Comparison of ENCODE assay signal across 7 mouse cellular contexts in genomic region chr7:137318924-137319885, GRCm38 (mm10). TPM values are rescaled to one million over a fixed set of nuclear protein-coding genes. Genes with fewer than 3 reads are reported as not detected.
A peak's percentile ranks its signal among the peaks of the same experiment; 100 is the strongest.
DNase-seq lines count a peak whose midpoint lies in the region; ATAC-seq and TF ChIP-seq lines count a peak whose summit lies in the region.

No protein-coding gene starts in this region.

- 3% methylated on average over 48 of the region's 48 CpGs for WGBS in liver, adult 2 months
- 2% methylated on average over 48 of the region's 48 CpGs for WGBS in liver, embryonic 12.5 days (ENCODE audit: insufficient replicate concordance)
- 1% methylated on average over 48 of the region's 48 CpGs for WGBS in heart, embryonic 15.5 days
- WGBS in limb, embryonic 13.5 days, result under 1% methylated on average over 48 of the region's 48 CpGs

- H3K9ac ChIP-seq in liver, adult 2 months (ENCODE audit: low read depth, low read length), result no peak overlapping the region
- no peak overlapping the region for H3K9ac ChIP-seq in liver, embryonic 12.5 days
- H3K9ac ChIP-seq in heart, embryonic 15.5 days, result no peak overlapping the region
- peak overlapping the region; percentile 99 for H3K9ac ChIP-seq in limb, embryonic 13.5 days

- peak; percentile 62 for TF ChIP-seq CTCF in liver, adult 2 months (IDR thresholded peaks at IDR 0.05; ENCODE audit: low read depth, low read length)

- H3K9me3 ChIP-seq in liver, embryonic 12.5 days (replicated peaks), result no peaks in the 10 kb centered on the region
- no peaks in the 10 kb centered on the region for H3K9me3 ChIP-seq in heart, embryonic 15.5 days (replicated peaks)
- no peaks in the 10 kb centered on the region for H3K9me3 ChIP-seq in limb, embryonic 13.5 days

- DNase-seq in liver, adult 2 months (ENCODE audit: extremely low read depth, low read depth, low spot score), result no peak
- peak; percentile 87 for DNase-seq in embryo, embryonic 10 days (ENCODE audit: low spot score)
- DNase-seq in retina, embryonic 14.5 days (ENCODE audit: low spot score), result peak; percentile 81
- DNase-seq in frontal cortex, adult 2 months (ENCODE audit: extremely low spot score in 1 of 2, low spot score in 1 of 2), result no peak

- H3K79me2 ChIP-seq in liver, adult 2 months (ENCODE audit: control insufficient read depth, insufficient read depth, low read length), result no peaks in the 10 kb centered on the region

- peaks cover 47% of the 10 kb centered on the region for H3K27me3 ChIP-seq in liver, adult 2 months (ENCODE audit: control insufficient read depth, insufficient read depth, low read length)
- peaks cover 100% of the 10 kb centered on the region for H3K27me3 ChIP-seq in liver, embryonic 12.5 days (replicated peaks)
- H3K27me3 ChIP-seq in heart, embryonic 15.5 days, result peaks cover 97% of the 10 kb centered on the region
- H3K27me3 ChIP-seq in limb, embryonic 13.5 days, result peaks cover 95% of the 10 kb centered on the region

- no peak overlapping the region for H3K4me2 ChIP-seq in liver, embryonic 12.5 days
- peak overlapping the region; percentile 54 for H3K4me2 ChIP-seq in heart, embryonic 15.5 days
- H3K4me2 ChIP-seq in limb, embryonic 13.5 days (replicated peaks), result peak overlapping the region; percentile 91

- ATAC-seq in liver, embryonic 12.5 days, result no peak
- ATAC-seq in heart, embryonic 15.5 days (replicated peaks; ENCODE audit: insufficient number of reproducible peaks, insufficient read depth, low FRiP score, low read depth), result no peak
- ATAC-seq in limb, embryonic 13.5 days (ENCODE audit: low FRiP score, low read depth), result no peak

- no peaks in the 10 kb centered on the region for H3K36me3 ChIP-seq in liver, adult 2 months (ENCODE audit: control insufficient read depth, insufficient read depth, low read length)
- no peaks in the 10 kb centered on the region for H3K36me3 ChIP-seq in liver, embryonic 12.5 days
- no peaks in the 10 kb centered on the region for H3K36me3 ChIP-seq in heart, embryonic 15.5 days
- no peaks in the 10 kb centered on the region for H3K36me3 ChIP-seq in limb, embryonic 13.5 days

- H3K4me1 ChIP-seq in liver, adult 2 months (ENCODE audit: control insufficient read depth, insufficient read depth, low read length), result no peaks in the 10 kb centered on the region
- peaks cover 10% of the 10 kb centered on the region; the same call in 1 of the 2 replicates for H3K4me1 ChIP-seq in liver, embryonic 12.5 days
- H3K4me1 ChIP-seq in heart, embryonic 15.5 days (replicated peaks), result peaks cover 67% of the 10 kb centered on the region
- H3K4me1 ChIP-seq in limb, embryonic 13.5 days, result peaks cover 79% of the 10 kb centered on the region

- no peak overlapping the region for H3K4me3 ChIP-seq in liver, adult 2 months (ENCODE audit: insufficient read depth, low read depth, low read length)
- no peak overlapping the region for H3K4me3 ChIP-seq in liver, embryonic 12.5 days
- H3K4me3 ChIP-seq in heart, embryonic 15.5 days, result 0 out of 2 replicates have a peak overlapping the region, but pooled peaks have one; percentile 14
- H3K4me3 ChIP-seq in limb, embryonic 13.5 days, result peak overlapping the region; percentile 86

- no peak overlapping the region for H3K27ac ChIP-seq in liver, adult 2 months (replicated peaks; ENCODE audit: insufficient read depth, low read depth, low read length)
- no peak overlapping the region for H3K27ac ChIP-seq in liver, embryonic 12.5 days
- no peak overlapping the region for H3K27ac ChIP-seq in heart, embryonic 15.5 days
- peak overlapping the region; percentile 79 for H3K27ac ChIP-seq in limb, embryonic 13.5 days

- TF ChIP-seq POLR2A in liver, adult 2 months (IDR thresholded peaks at IDR 0.05; ENCODE audit: extremely low read depth, insufficient read depth, low read length), result no peak

RNA-seq across cellular contexts. Expression of gene Ebf3, which starts 5.0 kb away (rescaled TPM):
- 0.09 and 0.13 TPM in 2 replicates for total RNA-seq in liver, adult 2 months (2014; rRNA removed)
- 0.05 TPM in 1 of 2 replicates, not detected in the other for polyA plus RNA-seq in liver, adult 2 months (2012; rRNA removed)
- polyA plus RNA-seq in liver, embryonic 12.5 days (2016; fragmentation: Nextera tagmentation; extraction: Ambion mirVana), result 0.07 and 0.10 TPM in 2 replicates
- 1.2 and 1.3 TPM in 2 replicates for polyA plus RNA-seq in heart, embryonic 15.5 days (2015; fragmentation: Nextera tagmentation; extraction: Ambion mirVana)
- 13.4 and 16.9 TPM in 2 replicates for polyA plus RNA-seq in limb, embryonic 13.5 days (2015; fragmentation: Nextera tagmentation; extraction: Ambion mirVana)
- 1.1 TPM in 2 replicates for polyA plus RNA-seq in frontal cortex, adult 2 months (2012; rRNA removed)

Comparison
In these comparisons a context has a peak if more than half of its experiments do, and no peak if none do; other contexts are left out.
1. DNase-seq: peak in embryo, embryonic 10 days (single experiment) and retina, embryonic 14.5 days (single experiment); none in liver, adult 2 months (single experiment) and frontal cortex, adult 2 months (0 of 2).
2. H3K4me3 ChIP-seq: peak in heart, embryonic 15.5 days (single experiment) and limb, embryonic 13.5 days (single experiment); none in liver, adult 2 months (single experiment) and liver, embryonic 12.5 days (single experiment).